ENCODE assay signal across 8 mouse cellular contexts in genomic region chr7:68021741-68022140, GRCm38 (mm10).
DNase-seq lines count a peak whose midpoint lies in the region; ATAC-seq lines count a peak whose summit lies in the region.

No protein-coding gene starts in this region.

- peaks cover 19% of the 10 kb centered on the region for H3K36me3 ChIP-seq in limb, embryonic 13.5 days
- peaks cover 45% of the 10 kb centered on the region for H3K36me3 ChIP-seq in limb, embryonic 10.5 days

- no peak overlapping the region for H3K27ac ChIP-seq in limb, embryonic 13.5 days
- H3K27ac ChIP-seq in limb, embryonic 10.5 days, result no peak overlapping the region

- H3K9ac ChIP-seq in limb, embryonic 13.5 days, result no peak overlapping the region

- DNase-seq in limb, embryonic 10.5 days (ENCODE audit: low spot score), result no peak
- DNase-seq in heart, adult 9 months (ENCODE audit: low spot score in 2 of 2), result peak; percentile 52 to 67
- DNase-seq in kidney, postnatal 14 days, result peak; percentile 62
- peak; percentile 42 for DNase-seq in urinary bladder, adult 2 months (ENCODE audit: low spot score)
- no peak for DNase-seq in cerebellum, postnatal 25 days
- no peak for DNase-seq in neural tube, embryonic 10.5 days (ENCODE audit: extremely low spot score, low spot score)
- no peak for DNase-seq in cerebellum, postnatal 14 days

- H3K4me1 ChIP-seq in limb, embryonic 13.5 days, result peaks cover 45% of the 10 kb centered on the region
- H3K4me1 ChIP-seq in limb, embryonic 10.5 days, result peaks cover 30% of the 10 kb centered on the region

- peak; percentile 40; the same call in 1 of the 2 replicates for ATAC-seq in limb, embryonic 13.5 days (ENCODE audit: low FRiP score, low read depth)

- no peaks in the 10 kb centered on the region for H3K27me3 ChIP-seq in limb, embryonic 13.5 days
- H3K27me3 ChIP-seq in limb, embryonic 10.5 days (ENCODE audit: low read depth, poor library complexity, severe bottlenecking), result no peaks in the 10 kb centered on the region

- H3K9me3 ChIP-seq in limb, embryonic 13.5 days, result no peaks in the 10 kb centered on the region
- no peaks in the 10 kb centered on the region for H3K9me3 ChIP-seq in limb, embryonic 10.5 days (replicated peaks)

- no peak overlapping the region for H3K4me2 ChIP-seq in limb, embryonic 13.5 days (replicated peaks)

- 56% methylated on average over 2 of the region's 2 CpGs for WGBS in limb, embryonic 13.5 days
- 73% methylated on average over 2 of the region's 2 CpGs for WGBS in limb, embryonic 10.5 days

- H3K4me3 ChIP-seq in limb, embryonic 13.5 days, result no peak overlapping the region
- H3K4me3 ChIP-seq in limb, embryonic 10.5 days, result no peak overlapping the region

Comparison
In these comparisons a context has a peak if more than half of its experiments do, and no peak if none do; other contexts are left out.
1. DNase-seq: peak in heart, adult 9 months (2 of 2), kidney, postnatal 14 days (single experiment) and urinary bladder, adult 2 months (single experiment); none in limb, embryonic 10.5 days (single experiment), cerebellum, postnatal 25 days (0 of 2), neural tube, embryonic 10.5 days (single experiment) and cerebellum, postnatal 14 days (0 of 2).